Mouse (Mus musculus) limb, embryonic 14.5 days (tissue): Measurements from ENCODE around the gene Car12. TPM values are rescaled to one million over a fixed set of nuclear protein-coding genes. Genes with fewer than 3 reads are reported as not detected.

Experiments used
- ATAC-seq: fragments of 200-750 bp; cut with Nextera tagmentation; 2 replicates; pipeline ENCODE4 v1.8.0; 2017; ENCODE audit warnings: low read depth, moderate number of reproducible peaks, moderate TSS enrichment; ENCODE audit not compliant: low FRiP score
- DNase-seq: peaks from one replicate; pipeline ENCODE4 v3.0.0-alpha.2; 2015; ENCODE audit warnings: low spot score
- H3K27ac ChIP-seq: fragments of 300-500 bp; sonication (generic); replicated peaks from 2 replicates; pipeline ENCODE4 v1.5.1; 2014; ENCODE audit warnings: low read depth, mild to moderate bottlenecking, low read length, moderate library complexity, mixed read lengths
- H3K27me3 ChIP-seq: fragments of 300-500 bp; sonication (generic); 2 replicates; pipeline ENCODE4 v1.6.1; 2014; ENCODE audit warnings: low read length, mixed read lengths; ENCODE audit not compliant: control insufficient read depth, insufficient read depth
- H3K36me3 ChIP-seq: fragments of 300-500 bp; sonication (generic); 2 replicates; pipeline ENCODE4 v1.6.1; 2014; ENCODE audit warnings: mild to moderate bottlenecking, low read length, moderate library complexity, mixed read lengths; ENCODE audit not compliant: control insufficient read depth, insufficient read depth
- H3K4me1 ChIP-seq: fragments of 300-500 bp; sonication (generic); 2 replicates; pipeline ENCODE4 v1.6.1; 2014; ENCODE audit warnings: antibody characterized with exemption, low read length, mixed read lengths; ENCODE audit not compliant: control insufficient read depth, insufficient read depth
- H3K4me2 ChIP-seq: fragments of 300-500 bp; sonication (generic); replicated peaks from 2 replicates; pipeline ENCODE4 v1.6.1; 2014; ENCODE audit warnings: low read depth, mild to moderate bottlenecking, low read length, moderate library complexity; ENCODE audit not compliant: severe bottlenecking
- H3K4me3 ChIP-seq: fragments of 300-500 bp; sonication (generic); replicated peaks from 2 replicates; pipeline ENCODE4 v1.5.1; 2014; ENCODE audit warnings: low read length
- H3K9ac ChIP-seq: fragments of 300-500 bp; sonication (generic); 2 replicates; pipeline ENCODE4 v1.6.1; 2014; ENCODE audit warnings: mild to moderate bottlenecking, low read depth, low read length, moderate library complexity; ENCODE audit not compliant: severe bottlenecking
- H3K9me3 ChIP-seq: fragments of 300-500 bp; sonication (generic); 2 replicates; pipeline ENCODE4 v1.6.1; 2016; ENCODE audit warnings: low read length; ENCODE audit not compliant: control insufficient read depth
- POLR2A ChIP-seq: fragments of 200-500 bp; IDR thresholded peaks from 2 replicates; pipeline ENCODE4 v1.8.0; 2012; ENCODE audit warnings: inconsistent platforms, mild to moderate bottlenecking, moderate library complexity, borderline replicate concordance; ENCODE audit not compliant: insufficient read depth, insufficient read length; ENCODE audit errors: extremely low read depth
- WGBS: fragments of 180-500 bp; shearing (Covaris S2); extraction: QIAGEN DNeasy Blood & Tissue Kit; methylation state at CpG from one replicate; pipeline ENCODE4 v1.1.7; 2014; 5-methylcytosine and 5-hydroxymethylcytosine counted together
- polyA plus RNA-seq, 2 experiments: library from polyadenylated mRNA; depleted of rRNA in 1 of 2; stranded (reverse) in 1 of 2; unstranded in 1 of 2; fragments of >200 nt; fragmentation: Nextera tagmentation in 1 of 2; extraction: Ambion mirVana in 1 of 2; gene quantifications; 2 replicates each; pipeline versions ENCODE4 v1.2.1 to v1.2.3; 2012 to 2014

The Car12 gene
- polyA plus RNA-seq, 2 experiments, result 17.8 to 36.5 TPM

- Histone ChIP-seq H3K27ac (no peak overlapping the region), H3K9ac (no peak overlapping the region), H3K27me3 (no peaks in the 10 kb centered on the region), H3K9me3 (no peaks in the 10 kb centered on the region), H3K4me2 (no peak overlapping the region), H3K36me3 (no peaks in the 10 kb centered on the region), H3K4me1 (peaks cover 13% of the 10 kb centered on the region), H3K4me3 (no peak overlapping the region)
- 65% methylated on average over 7 of the region's 7 CpGs for WGBS
- ATAC-seq, result no peak
- TF ChIP-seq POLR2A, result no peak
- no peak for DNase-seq
Measured at GRCm38 (mm10) chr9:66739516-66739915, 26.0 kb downstream of the Car12 start.

GRCm38 (mm10) chr9:66744531-66744930, 31.0 kb downstream of the Car12 start:
- H3K4me1 ChIP-seq, result peaks cover 11% of the 10 kb centered on the region
- no peaks in the 10 kb centered on the region for H3K27me3 ChIP-seq
- WGBS, result 61% methylated on average over 2 of the region's 2 CpGs
- H3K9ac ChIP-seq, result no peak overlapping the region
- ATAC-seq (no peak), DNase-seq (no peak)
- no peaks in the 10 kb centered on the region for H3K9me3 ChIP-seq
- peaks cover 10% of the 10 kb centered on the region; the same call in 1 of the 2 replicates for H3K36me3 ChIP-seq
- no peak overlapping the region for H3K4me2 ChIP-seq
- TF ChIP-seq POLR2A, result no peak
- H3K27ac ChIP-seq, result no peak overlapping the region
- H3K4me3 ChIP-seq, result no peak overlapping the region

- ATAC-seq, result no peak
- WGBS, result 73% methylated on average over 15 of the region's 15 CpGs
- no peak overlapping the region for H3K27ac ChIP-seq
Measured at GRCm38 (mm10) chr9:66748390-66748789, 34.9 kb downstream of the Car12 start.

GRCm38 (mm10) chr9:66752849-66753248, 39.4 kb downstream of the Car12 start:
- Histone ChIP-seq H3K9me3 (no peaks in the 10 kb centered on the region), H3K9ac (no peak overlapping the region), H3K4me2 (no peak overlapping the region), H3K4me3 (no peak overlapping the region), H3K4me1 (no peaks in the 10 kb centered on the region), H3K27me3 (no peaks in the 10 kb centered on the region), H3K36me3 (peaks cover 2% of the 10 kb centered on the region), H3K27ac (no peak overlapping the region)
- no peak for TF ChIP-seq POLR2A
- DNase-seq (no peak), ATAC-seq (no peak)
- WGBS, result 75% methylated on average over 6 of the region's 6 CpGs

More at GRCm38 (mm10) chr9:66748390-66748789, 34.9 kb downstream of the Car12 start:
- no peaks in the 10 kb centered on the region for H3K4me1 ChIP-seq
- H3K4me3 ChIP-seq, result no peak overlapping the region
- no peaks in the 10 kb centered on the region for H3K9me3 ChIP-seq
- no peak overlapping the region for H3K4me2 ChIP-seq
- no peaks in the 10 kb centered on the region for H3K27me3 ChIP-seq
- H3K36me3 ChIP-seq, result peaks cover 10% of the 10 kb centered on the region
- no peak for TF ChIP-seq POLR2A
- H3K9ac ChIP-seq, result no peak overlapping the region
- DNase-seq, result no peak

- ATAC-seq, result no peak
- 64% methylated on average over 1 of the region's 1 CpGs for WGBS
- Histone ChIP-seq H3K36me3 (no peaks in the 10 kb centered on the region; the same call in 1 of the 2 replicates), H3K27ac (no peak overlapping the region), H3K4me1 (no peaks in the 10 kb centered on the region), H3K27me3 (no peaks in the 10 kb centered on the region), H3K4me2 (no peak overlapping the region), H3K9me3 (no peaks in the 10 kb centered on the region), H3K9ac (no peak overlapping the region), H3K4me3 (no peak overlapping the region)
- no peak for TF ChIP-seq POLR2A
- DNase-seq, result no peak
Measured at GRCm38 (mm10) chr9:66760991-66761390, 47.5 kb downstream of the Car12 start.

- Histone ChIP-seq H3K4me3 (no peak overlapping the region), H3K27ac (no peak overlapping the region), H3K9me3 (no peaks in the 10 kb centered on the region), H3K4me1 (no peaks in the 10 kb centered on the region), H3K9ac (no peak overlapping the region), H3K36me3 (no peaks in the 10 kb centered on the region), H3K27me3 (no peaks in the 10 kb centered on the region), H3K4me2 (no peak overlapping the region)
- WGBS, result 89% methylated on average over 1 of the region's 1 CpGs
- DNase-seq, result no peak
- TF ChIP-seq POLR2A, result no peak
- ATAC-seq, result no peak
Measured at GRCm38 (mm10) chr9:66768721-66769120, 55.2 kb downstream of the Car12 start.
